ENCODE assay signal across 1 mouse cellular context in the genomic region with DNA sequence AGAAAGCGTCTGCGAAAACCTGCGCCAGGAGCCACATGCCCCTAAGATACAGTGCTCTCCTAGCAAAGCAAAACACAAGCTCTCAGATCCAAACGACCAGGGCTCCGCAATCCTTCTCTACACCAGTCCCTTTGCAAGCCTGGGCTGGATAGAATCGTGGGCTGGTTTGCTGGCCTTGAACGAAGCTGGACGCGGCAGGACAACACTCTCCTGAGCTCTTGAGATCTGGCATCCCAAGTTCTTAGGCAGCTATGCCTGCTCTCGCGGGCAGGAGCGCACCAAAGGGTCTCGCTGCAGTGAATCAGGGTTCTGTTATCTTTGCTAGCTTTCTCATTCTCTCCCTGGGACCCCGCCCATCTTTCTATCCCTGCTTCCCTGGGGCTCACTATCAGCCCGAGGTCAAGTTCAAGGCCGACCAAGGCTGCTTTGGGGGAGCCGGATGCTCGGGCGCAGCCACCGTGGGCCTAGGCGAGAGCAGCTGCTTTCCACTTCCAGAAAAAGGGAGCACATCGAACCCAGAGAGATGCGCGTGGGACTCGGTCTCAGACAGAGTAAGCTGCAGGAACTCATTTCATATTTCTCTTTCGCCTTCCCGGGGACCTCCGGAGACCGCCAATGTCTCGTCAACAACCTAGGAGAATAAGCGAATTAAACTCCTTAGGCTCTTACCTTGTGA.
TF ChIP-seq lines count a peak whose summit lies in the region.

No protein-coding gene starts in this region.

TF ChIP-seq in CH12.LX, 34 proteins besides CTCF, POLR2A, EP300 and RAD21:
- TF ChIP-seq USF2 (conservative IDR thresholded peaks at IDR 0.05; ENCODE audit: low read depth, low read length) (no peak), JUN (IDR thresholded peaks at IDR 0.05; ENCODE audit: insufficient read depth, low read depth, low read length) (no peak), PAX5 (IDR thresholded peaks at IDR 0.05; ENCODE audit: low read length) (no peak), USF1 (IDR thresholded peaks at IDR 0.05; ENCODE audit: low read depth, low read length) (no peak), MAX (IDR thresholded peaks at IDR 0.05; ENCODE audit: low read length) (no peak), ZNF384 (IDR thresholded peaks at IDR 0.05; ENCODE audit: low read depth, low read length) (no peak), POLR2AphosphoS2 (IDR thresholded peaks at IDR 0.05; ENCODE audit: low read depth, low read length) (no peak), E2F4 (IDR thresholded peaks at IDR 0.05; ENCODE audit: insufficient replicate concordance, low read depth, low read length) (no peak), ETS1 (conservative IDR thresholded peaks at IDR 0.05; ENCODE audit: low read depth, low read length) (no peak), ZMIZ1 (IDR thresholded peaks at IDR 0.05; ENCODE audit: low read depth, low read length) (no peak), CHD1 (IDR thresholded peaks at IDR 0.05; ENCODE audit: low read depth, low read length) (peak; percentile 44; the same call in 1 of the 2 replicates), IRF4 (IDR thresholded peaks at IDR 0.05; ENCODE audit: low read depth, low read length) (no peak), ZKSCAN1 (IDR thresholded peaks at IDR 0.05; ENCODE audit: borderline replicate concordance, low read depth, low read length) (no peak), NELFE (IDR thresholded peaks at IDR 0.05; ENCODE audit: low read depth, low read length) (no peak), CHD2 (IDR thresholded peaks at IDR 0.05; ENCODE audit: low read length) (no peak), TBP (conservative IDR thresholded peaks at IDR 0.05; ENCODE audit: low read depth, low read length) (no peak), NRF1 (IDR thresholded peaks at IDR 0.05; ENCODE audit: low read depth, low read length) (no peak), SIN3A (IDR thresholded peaks at IDR 0.05; ENCODE audit: low read length) (0 out of 2 replicates have a peak, but pooled peaks have one; percentile 2), MYC (IDR thresholded peaks at IDR 0.05; ENCODE audit: low read depth, low read length) (no peak), RCOR1 (conservative IDR thresholded peaks at IDR 0.05; ENCODE audit: low read depth, low read length) (no peak), BHLHE40 (IDR thresholded peaks at IDR 0.05; ENCODE audit: low read depth, low read length) (no peak), ZC3H11A (IDR thresholded peaks at IDR 0.05; ENCODE audit: low read depth, low read length) (no peak), ELF1 (IDR thresholded peaks at IDR 0.05; ENCODE audit: low read depth, low read length) (no peak), SMC3 (IDR thresholded peaks at IDR 0.05; ENCODE audit: low read depth, low read length) (no peak), GABPA (IDR thresholded peaks at IDR 0.05; ENCODE audit: insufficient replicate concordance, low read depth, low read length) (no peak), HCFC1 (IDR thresholded peaks at IDR 0.05; ENCODE audit: low read depth, low read length) (no peak), MAZ (IDR thresholded peaks at IDR 0.05; ENCODE audit: low read depth, low read length) (no peak), MAFK (IDR thresholded peaks at IDR 0.05; ENCODE audit: insufficient replicate concordance, low read length) (no peak), MXI1 (IDR thresholded peaks at IDR 0.05; ENCODE audit: low read depth, low read length) (peak; percentile 34; the same call in 1 of the 2 replicates), KAT2A (IDR thresholded peaks at IDR 0.05; ENCODE audit: insufficient replicate concordance, low read length) (no peak), MEF2A (IDR thresholded peaks at IDR 0.05; ENCODE audit: borderline replicate concordance, low read depth, low read length) (no peak), TCF12 (IDR thresholded peaks at IDR 0.05; ENCODE audit: low read depth, low read length) (0 out of 2 replicates have a peak, but pooled peaks have one; percentile 9), UBTF (IDR thresholded peaks at IDR 0.05; ENCODE audit: low read depth, low read length) (0 out of 2 replicates have a peak, but pooled peaks have one; percentile 44), JUND (conservative IDR thresholded peaks at IDR 0.05; ENCODE audit: low read depth, low read length) (no peak)
